Mouse (Mus musculus) forebrain, postnatal 0 days (tissue): ENCODE measurements around the gene Rtca. TPM values are rescaled to one million over a fixed set of nuclear protein-coding genes. Genes with fewer than 3 reads are reported as not detected.

ENCODE experiments used
- ATAC-seq: fragments of 200-750 bp; cut with Nextera tagmentation; 2 replicates; pipeline ENCODE4 v1.8.0; 2017; ENCODE audit warnings: mild to moderate bottlenecking, moderate library complexity
- DNase-seq: peaks from one replicate; pipeline ENCODE4 v3.0.0-alpha.2; 2015
- H3K27ac ChIP-seq: fragments of 300-500 bp; sonication (generic); 2 replicates; pipeline ENCODE4 v1.5.1; 2014; ENCODE audit warnings: low read depth, mild to moderate bottlenecking, antibody characterized with exemption, low read length, moderate library complexity, mixed read lengths
- H3K27me3 ChIP-seq: fragments of 300-500 bp; sonication (generic); 2 replicates; pipeline ENCODE4 v1.6.1; 2014; ENCODE audit warnings: mild to moderate bottlenecking, low read length, mixed read lengths; ENCODE audit not compliant: insufficient read depth
- H3K36me3 ChIP-seq: fragments of 300-500 bp; sonication (generic); 2 replicates; pipeline ENCODE4 v1.6.1; 2014; ENCODE audit warnings: mild to moderate bottlenecking, moderate library complexity; ENCODE audit not compliant: insufficient read depth
- H3K4me1 ChIP-seq: fragments of 300-500 bp; sonication (generic); 2 replicates; pipeline ENCODE4 v1.6.1; 2014; ENCODE audit warnings: antibody characterized with exemption; ENCODE audit not compliant: insufficient read depth
- H3K4me2 ChIP-seq: fragments of 300-500 bp; sonication (generic); 2 replicates; pipeline ENCODE4 v1.6.1; 2014; ENCODE audit warnings: low read depth, mild to moderate bottlenecking, moderate library complexity
- H3K4me3 ChIP-seq: fragments of 300-500 bp; sonication (generic); 2 replicates; pipeline ENCODE4 v1.5.1; 2014; ENCODE audit warnings: low read depth, low read length, mixed read lengths
- H3K9ac ChIP-seq: fragments of 300-500 bp; sonication (generic); 2 replicates; pipeline ENCODE4 v1.6.1; 2014; ENCODE audit warnings: mild to moderate bottlenecking
- H3K9me3 ChIP-seq: fragments of 300-500 bp; sonication (generic); 2 replicates; pipeline ENCODE4 v1.6.1; 2016; ENCODE audit warnings: low read length
- CTCF ChIP-seq: sonication (generic); IDR thresholded peaks from 2 replicates; pipeline ENCODE4 v1.5.1; 2016; ENCODE audit warnings: antibody characterized with exemption, control low read depth, low read depth
- WGBS: fragments of 180-500 bp; shearing (Covaris S2); extraction: QIAGEN DNeasy Blood & Tissue Kit; methylation state at CpG from one replicate; pipeline ENCODE4 v1.1.7; 2014; 5-methylcytosine and 5-hydroxymethylcytosine counted together
- polyA plus RNA-seq: library from polyadenylated mRNA; unstranded; fragments of >200 nt; fragmentation: Nextera tagmentation; extraction: Ambion mirVana; gene quantifications from 2 replicates; pipeline ENCODE4 v1.2.1, GENCODE M21; 2015
- total RNA-seq: library from RNA; depleted of rRNA; stranded (reverse); fragments of >200 nt; gene quantifications from 2 replicates; pipeline ENCODE4 v1.2.3, GENCODE M21; 2014; rRNA removed

Gene Rtca
- 89.9 and 109 TPM in 2 replicates for total RNA-seq
- 137 TPM in 2 replicates for polyA plus RNA-seq

- Histone ChIP-seq H3K4me2 (peak within 1 kb of the TSS; percentile 56), H3K27ac (peak within 1 kb of the TSS; percentile 82), H3K27me3 (no peaks in the 10 kb centered on the region), H3K36me3 (peaks cover 30% of the 10 kb centered on the region), H3K4me3 (peak within 1 kb of the TSS; percentile 93), H3K4me1 (peaks cover 12% of the 10 kb centered on the region; the same call in 1 of the 2 replicates), H3K9ac (peak within 1 kb of the TSS; percentile 88), H3K9me3 (no peaks in the 10 kb centered on the region)
- DNase-seq (peak; percentile 99), ATAC-seq (peak; percentile 96)
- TF ChIP-seq CTCF: peak; percentile 97
- WGBS: under 1% methylated on average over 34 of the region's 44 CpGs
Measured at GRCm38 (mm10) chr3:116507772-116508351, at the start of gene Rtca. Gene Rtca, minus strand, starts transcription at chr3:116508208.

GRCm38 (mm10) chr3:116551362-116551761 lies 43.4 kb upstream of the Rtca start:
- ATAC-seq (no peak), DNase-seq (no peak)
- H3K27ac ChIP-seq: no peak overlapping the region
- WGBS: 97% methylated on average over 5 of the region's 5 CpGs
- no peaks in the 10 kb centered on the region for H3K9me3 ChIP-seq
- no peak overlapping the region for H3K4me2 ChIP-seq
- H3K27me3 ChIP-seq: no peaks in the 10 kb centered on the region
- no peaks in the 10 kb centered on the region for H3K4me1 ChIP-seq
- H3K4me3 ChIP-seq: no peak overlapping the region
- TF ChIP-seq CTCF: no peak
- peaks cover 19% of the 10 kb centered on the region for H3K36me3 ChIP-seq
- H3K9ac ChIP-seq: no peak overlapping the region

- Histone ChIP-seq H3K27me3 (no peaks in the 10 kb centered on the region), H3K9me3 (no peaks in the 10 kb centered on the region), H3K4me1 (no peaks in the 10 kb centered on the region), H3K4me2 (no peak overlapping the region), H3K9ac (no peak overlapping the region), H3K27ac (no peak overlapping the region), H3K4me3 (no peak overlapping the region), H3K36me3 (peaks cover 42% of the 10 kb centered on the region)
- 93% methylated on average over 5 of the region's 5 CpGs for WGBS
- no peak for TF ChIP-seq CTCF
- ATAC-seq: no peak
- no peak for DNase-seq
Measured at GRCm38 (mm10) chr3:116547430-116547829, 39.4 kb upstream of the Rtca start.

- Histone ChIP-seq H3K27me3 (no peaks in the 10 kb centered on the region), H3K9ac (no peak overlapping the region), H3K27ac (no peak overlapping the region), H3K36me3 (peaks cover 49% of the 10 kb centered on the region), H3K4me3 (no peak overlapping the region), H3K9me3 (no peaks in the 10 kb centered on the region), H3K4me1 (no peaks in the 10 kb centered on the region), H3K4me2 (no peak overlapping the region)
- DNase-seq: no peak
- WGBS: 85% methylated on average over 3 of the region's 3 CpGs
- TF ChIP-seq CTCF: no peak
- no peak for ATAC-seq
Measured at GRCm38 (mm10) chr3:116542532-116542931, 34.5 kb upstream of the Rtca start.

- peaks cover 47% of the 10 kb centered on the region for H3K36me3 ChIP-seq
- no peak for TF ChIP-seq CTCF
- DNase-seq: no peak
- no peak for ATAC-seq
- no peak overlapping the region for H3K9ac ChIP-seq
- no peaks in the 10 kb centered on the region for H3K27me3 ChIP-seq
- H3K4me1 ChIP-seq: no peaks in the 10 kb centered on the region
- 87% methylated on average over 2 of the region's 2 CpGs for WGBS
- no peak overlapping the region for H3K4me3 ChIP-seq
- H3K27ac ChIP-seq: no peak overlapping the region
- no peaks in the 10 kb centered on the region for H3K9me3 ChIP-seq
- H3K4me2 ChIP-seq: no peak overlapping the region
Measured at GRCm38 (mm10) chr3:116542070-116542469, 34.1 kb upstream of the Rtca start.

- no peaks in the 10 kb centered on the region for H3K27me3 ChIP-seq
- 59% methylated on average over 6 of the region's 6 CpGs for WGBS
- H3K9ac ChIP-seq: no peak overlapping the region
- H3K36me3 ChIP-seq: peaks cover 45% of the 10 kb centered on the region
- TF ChIP-seq CTCF: no peak
- no peak overlapping the region for H3K4me3 ChIP-seq
- no peaks in the 10 kb centered on the region for H3K4me1 ChIP-seq
- no peak overlapping the region for H3K4me2 ChIP-seq
- DNase-seq: no peak
- H3K27ac ChIP-seq: no peak overlapping the region
- H3K9me3 ChIP-seq: no peaks in the 10 kb centered on the region
- ATAC-seq: no peak
Measured at GRCm38 (mm10) chr3:116537200-116537573, 29.2 kb upstream of the Rtca start.

- H3K27ac ChIP-seq: no peak overlapping the region
- ATAC-seq: peak; percentile 74
- peaks cover 39% of the 10 kb centered on the region for H3K36me3 ChIP-seq
- TF ChIP-seq CTCF: no peak
- no peaks in the 10 kb centered on the region for H3K27me3 ChIP-seq
- H3K9me3 ChIP-seq: no peaks in the 10 kb centered on the region
- DNase-seq: no peak
- 76% methylated on average over 16 of the region's 16 CpGs for WGBS
- H3K4me2 ChIP-seq: no peak overlapping the region
- H3K9ac ChIP-seq: no peak overlapping the region
- H3K4me3 ChIP-seq: no peak overlapping the region
- no peaks in the 10 kb centered on the region for H3K4me1 ChIP-seq
Measured at GRCm38 (mm10) chr3:116536428-116537199, 28.6 kb upstream of the Rtca start.
